Comparison of ENCODE assay signal across 16 mouse cellular contexts in the genomic region with DNA sequence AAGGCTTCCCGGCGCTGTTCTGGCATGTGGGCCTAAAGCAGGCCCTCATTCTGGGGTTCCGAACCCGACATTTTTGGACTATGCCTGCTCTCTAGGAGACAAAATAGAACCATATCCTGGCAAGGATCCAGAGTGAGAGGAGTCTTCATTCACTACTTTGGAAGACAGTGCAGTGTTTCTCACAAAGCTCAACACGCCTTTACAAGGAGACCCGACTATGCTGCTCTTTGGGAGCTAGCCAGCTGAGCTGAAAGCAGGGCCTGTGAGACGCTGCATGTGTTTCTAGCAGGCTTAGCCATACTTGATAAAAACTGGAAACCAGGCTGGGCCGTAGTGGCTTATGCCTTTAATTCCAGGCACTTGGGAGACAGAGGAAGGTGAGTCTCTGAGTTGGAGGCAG. TPM values are rescaled to one million over a fixed set of nuclear protein-coding genes. Genes with fewer than 3 reads are reported as not detected.
DNase-seq lines count a peak whose midpoint lies in the region; ATAC-seq and TF ChIP-seq lines count a peak whose summit lies in the region.
"Had no signal": no experiment of that assay in that cellular context is flagged by ENCODE, and none has a peak within 500 bp of the region (broad histone marks: within the 10 kb centered on the region; RNA-seq: fewer than 3 reads in every experiment).

No protein-coding gene starts in this region.

- H3K4me1 ChIP-seq in stomach, postnatal 0 days (replicated peaks; ENCODE audit: control insufficient read depth, insufficient read depth), result no peaks in the 10 kb centered on the region

- no peak overlapping the region for H3K4me2 ChIP-seq in stomach, postnatal 0 days (replicated peaks; ENCODE audit: low read depth)
- H3K4me2 ChIP-seq: embryonic facial prominence, embryonic 15.5 days; heart, embryonic 11.5 days; liver, embryonic 11.5 days had no signal

- no peaks in the 10 kb centered on the region for H3K36me3 ChIP-seq in stomach, postnatal 0 days (ENCODE audit: control insufficient read depth, insufficient read depth, low read length)
- H3K36me3 ChIP-seq: embryonic facial prominence, embryonic 15.5 days had no signal

- H3K9ac ChIP-seq in stomach, postnatal 0 days (ENCODE audit: low read length), result no peak overlapping the region
- H3K9ac ChIP-seq: embryonic facial prominence, embryonic 15.5 days had no signal

- no peaks in the 10 kb centered on the region for H3K27me3 ChIP-seq in stomach, postnatal 0 days (ENCODE audit: control insufficient read depth, insufficient read depth, low read length)
- H3K27me3 ChIP-seq: embryonic facial prominence, embryonic 15.5 days had no signal

- peak; percentile 20; the same call in 1 of the 2 replicates for ATAC-seq in frontal cortex, adult (ENCODE audit: low TSS enrichment)
- ATAC-seq in stomach, postnatal 0 days (ENCODE audit: low FRiP score, low TSS enrichment), result no peak

- 60% methylated on average over 8 of the region's 8 CpGs for WGBS in stomach, postnatal 0 days

- no peak for DNase-seq in frontal cortex, postnatal 14 days (ENCODE audit: low spot score in 2 of 2)
- peak; percentile 53 to 72 for DNase-seq in left cerebral cortex, postnatal 14 days (ENCODE audit: low spot score in 2 of 2)
- DNase-seq in left cerebral cortex, adult 2 months (ENCODE audit: extremely low spot score in 1 of 2, low spot score in 2 of 2), result no peak
- peak; percentile 73 to 76 for DNase-seq in right cerebral cortex, postnatal 10 days (ENCODE audit: low spot score in 2 of 2)
- DNase-seq in right cerebral cortex, postnatal 25 days, result no peak
- DNase-seq in stomach, postnatal 0 days (ENCODE audit: low spot score), result no peak
- DNase-seq: cerebellum, adult 9-11 months; kidney, adult 11 months; lung, adult 18-20 months; retina, postnatal 1 day; thymus, postnatal 14 days had no signal

- intact Hi-C loops in left cerebral cortex, postnatal 14 days (cut with DNase I), result no loop called here
- intact Hi-C loops in left cerebral cortex, adult 2 months (cut with DNase I), result no loop called here

- H3K9me3 ChIP-seq in stomach, postnatal 0 days (ENCODE audit: control insufficient read depth, low read length), result no peaks in the 10 kb centered on the region
- H3K9me3 ChIP-seq: embryonic facial prominence, embryonic 15.5 days had no signal

- H3K4me3 ChIP-seq in left cerebral cortex, adult 2 months, result no peak overlapping the region
- no peak overlapping the region for H3K4me3 ChIP-seq in stomach, postnatal 0 days (ENCODE audit: low read depth, low read length)
- H3K4me3 ChIP-seq: embryonic facial prominence, embryonic 15.5 days had no signal

- no peak overlapping the region for H3K27ac ChIP-seq in left cerebral cortex, adult 2 months
- H3K27ac ChIP-seq in stomach, postnatal 0 days (replicated peaks), result 0 out of 2 replicates have a peak overlapping the region, but pooled peaks have one; percentile 13
- H3K27ac ChIP-seq: embryonic facial prominence, embryonic 15.5 days; kidney, postnatal 0 days had no signal

- no peak for TF ChIP-seq EP300 in stomach, postnatal 0 days (optimal IDR thresholded peaks at IDR 0.05)

- TF ChIP-seq CTCF in left cerebral cortex, adult 2 months (IDR thresholded peaks at IDR 0.05), result no peak
- no peak for TF ChIP-seq CTCF in stomach, postnatal 0 days (IDR thresholded peaks at IDR 0.05; ENCODE audit: low read depth)

RNA-seq across cellular contexts. Expression of gene Sema4c, which starts 57.0 kb away (rescaled TPM):
- 10 to 100 TPM; 16.2 to 20.2 TPM for total RNA-seq in left cerebral cortex, postnatal 14 days (2021)
- 10 to 100 TPM; 17.7 to 18.4 TPM for total RNA-seq in left cerebral cortex, adult 2 months (2021)
- polyA plus RNA-seq in stomach, postnatal 0 days (2015; fragmentation: Nextera tagmentation; extraction: Ambion mirVana), result 5.0 and 5.1 TPM in 2 replicates

Comparison
In these comparisons a context has a peak if more than half of its experiments do, and no peak if none do; other contexts are left out.
1. DNase-seq: peak in left cerebral cortex, postnatal 14 days (2 of 2) and right cerebral cortex, postnatal 10 days (2 of 2); none in frontal cortex, postnatal 14 days (0 of 2), left cerebral cortex, adult 2 months (0 of 2), right cerebral cortex, postnatal 25 days (single experiment) and stomach, postnatal 0 days (single experiment).